Mouse (Mus musculus) brain, embryonic 14.5 days (tissue): ENCODE results near the gene Tollip.

Source experiments
- CTCF ChIP-seq: fragments of 200-500 bp; IDR thresholded peaks from 2 replicates; pipeline ENCODE4 v1.5.1; 2012; ENCODE audit warnings: inconsistent platforms, mild to moderate bottlenecking, moderate library complexity, borderline replicate concordance; ENCODE audit not compliant: insufficient read depth, insufficient read length; ENCODE audit errors: extremely low read depth
- POLR2A ChIP-seq: fragments of 200-500 bp; IDR thresholded peaks from 2 replicates; pipeline ENCODE4 v1.6.1; 2012; ENCODE audit warnings: mild to moderate bottlenecking, inconsistent platforms, borderline replicate concordance; ENCODE audit not compliant: poor library complexity, insufficient read depth, insufficient read length, severe bottlenecking; ENCODE audit errors: extremely low read depth

GRCm38 (mm10) chr7:141870553-141870952, 47.8 kb downstream of the Tollip start:
- TF ChIP-seq CTCF (no peak), POLR2A (no peak)
